Mouse (Mus musculus): ENCODE measurements around the gene Dlk2. TPM values are rescaled to one million over a fixed set of nuclear protein-coding genes. Genes with fewer than 3 reads are reported as not detected.

Dlk2 gene
- polyA plus RNA-seq (2012; rRNA removed): 0.02 and 0.13 TPM in 2 replicates
- polyA plus RNA-seq (2014; fragmentation: Nextera tagmentation; extraction: Ambion mirVana): not detected in 2 replicates

DNA sequence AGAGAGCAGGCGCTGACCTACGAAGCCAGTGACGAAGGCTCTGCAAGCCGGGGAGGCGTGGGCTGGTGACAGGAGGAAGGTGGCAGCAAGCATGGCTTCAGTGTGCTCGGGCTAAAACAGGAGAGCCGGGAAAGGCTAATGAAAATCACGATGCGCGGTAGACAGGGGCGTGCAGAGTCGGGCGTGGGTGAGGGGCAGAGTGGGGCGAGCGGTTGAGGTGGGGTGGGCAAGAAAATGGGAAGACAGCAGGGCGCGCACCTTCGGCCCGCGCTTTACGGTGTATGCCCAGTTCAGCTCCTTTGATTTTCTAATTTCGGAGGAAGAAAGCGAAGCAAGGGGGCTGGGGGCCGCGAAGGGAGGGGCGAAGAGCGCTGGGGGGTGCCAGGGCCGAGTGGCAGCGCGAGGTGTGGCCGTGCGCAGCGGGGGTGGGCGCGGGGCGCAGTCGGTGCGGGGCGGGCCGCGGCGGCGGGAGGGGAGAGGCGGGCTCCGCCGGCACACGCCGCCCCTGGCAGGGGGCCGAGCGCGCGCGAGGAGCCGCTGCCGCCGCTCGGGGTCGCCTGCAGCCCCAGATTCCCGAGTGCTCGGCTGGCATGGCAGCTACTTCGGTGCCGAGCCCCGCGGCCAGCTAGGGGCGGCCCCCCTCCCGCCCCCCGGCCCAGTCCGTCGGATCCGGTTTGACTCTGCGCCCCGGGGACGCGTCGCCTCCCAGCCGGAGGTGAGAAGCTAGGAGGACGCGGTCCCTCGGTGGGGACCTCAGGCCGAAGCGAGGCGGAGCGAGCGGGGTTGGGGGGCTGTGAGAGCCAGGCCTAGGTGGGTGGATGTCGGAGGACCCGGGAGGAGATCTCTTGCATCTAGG, at the start of gene Dlk2:
Dlk2 (plus strand) TSS at position 58 of the 856 bp plus-strand sequence.
- Histone ChIP-seq H3K4me1 (replicated peaks; ENCODE audit: control insufficient read depth in 2 of 2, insufficient read depth in 2 of 2, low read length in 1 of 2) (no peaks in the 10 kb centered on the region), H3K27ac (no peak within 1 kb of the TSS), H3K4me2 (ENCODE audit: low read depth) (peak within 1 kb of the TSS; percentile 64), H3K36me3 (replicated peaks; ENCODE audit: control insufficient read depth, insufficient read depth, low read depth) (no peaks in the 10 kb centered on the region), H3K9me3 (ENCODE audit: control insufficient read depth, low read length) (no peaks in the 10 kb centered on the region), H3K9ac (replicated peaks) (no peak within 1 kb of the TSS), H3K27me3 (ENCODE audit: control insufficient read depth, insufficient read depth, low read length) (peaks cover 46% of the 10 kb centered on the region), H3K4me3 (ENCODE audit: insufficient read depth in 1 of 2, low read depth in 2 of 2, low read length in 2 of 2) (peak within 1 kb of the TSS; percentile 21 to 43; a peak in 3 of 4 replicates)
- TF ChIP-seq EP300 (IDR thresholded peaks at IDR 0.05; ENCODE audit: low read depth) (no peak), CTCF (IDR thresholded peaks at IDR 0.05; ENCODE audit: low read depth) (no peak)
- WGBS (ENCODE audit: insufficient replicate concordance): under 1% methylated on average over 71 of the region's 86 CpGs
- no peak for DNase-seq (ENCODE audit: low read depth in 3 of 3, low spot score in 3 of 3)
- ATAC-seq (ENCODE audit: insufficient read depth): no peak

GRCm38 (mm10) chr17:46247512-46248188, 49.6 kb upstream of the Dlk2 start, which contains the start of the genes Polr1c and Yipf3:
Gene Polr1c, minus strand, starts transcription at chr17:46248054.
Gene Yipf3, plus strand, starts transcription at chr17:46248080.
- ATAC-seq (ENCODE audit: insufficient read depth): peak; percentile 89
- Histone ChIP-seq H3K36me3 (replicated peaks; ENCODE audit: control insufficient read depth, insufficient read depth, low read depth) (peaks cover 51% of the 10 kb centered on the region), H3K9ac (replicated peaks) (peak within 1 kb of the TSS; percentile 82), H3K27ac (peak within 1 kb of the TSS; percentile 64), H3K4me1 (replicated peaks; ENCODE audit: control insufficient read depth in 2 of 2, insufficient read depth in 2 of 2, low read length in 1 of 2) (peaks cover 13 to 15% of the 10 kb centered on the region in 2 experiments), H3K4me2 (ENCODE audit: low read depth) (peak within 1 kb of the TSS; percentile 68), H3K27me3 (ENCODE audit: control insufficient read depth, insufficient read depth, low read length) (no peaks in the 10 kb centered on the region), H3K9me3 (ENCODE audit: control insufficient read depth, low read length) (no peaks in the 10 kb centered on the region), H3K4me3 (ENCODE audit: insufficient read depth in 1 of 2, low read depth in 2 of 2, low read length in 2 of 2) (peak within 1 kb of the TSS; percentile 86 to 95)
- TF ChIP-seq EP300 (IDR thresholded peaks at IDR 0.05; ENCODE audit: low read depth) (peak; percentile 61), CTCF (IDR thresholded peaks at IDR 0.05; ENCODE audit: low read depth) (no peak)
- DNase-seq (ENCODE audit: low read depth in 3 of 3, low spot score in 3 of 3): peak; percentile 87 to 89 (median 87)
- 0% methylated on average over 53 of the region's 53 CpGs for WGBS (ENCODE audit: insufficient replicate concordance)

GRCm38 (mm10) chr17:46248189-46248522, 49.1 kb upstream of the Dlk2 start:
- Histone ChIP-seq H3K9ac (replicated peaks) (peak overlapping the region; percentile 82), H3K27ac (peak overlapping the region; percentile 64), H3K36me3 (replicated peaks; ENCODE audit: control insufficient read depth, insufficient read depth, low read depth) (peaks cover 47% of the 10 kb centered on the region), H3K4me3 (ENCODE audit: insufficient read depth in 1 of 2, low read depth in 2 of 2, low read length in 2 of 2) (peak overlapping the region; percentile 86 to 95), H3K27me3 (ENCODE audit: control insufficient read depth, insufficient read depth, low read length) (no peaks in the 10 kb centered on the region), H3K4me2 (ENCODE audit: low read depth) (peak overlapping the region; percentile 68), H3K9me3 (ENCODE audit: control insufficient read depth, low read length) (no peaks in the 10 kb centered on the region), H3K4me1 (replicated peaks; ENCODE audit: control insufficient read depth in 2 of 2, insufficient read depth in 2 of 2, low read length in 1 of 2) (peaks cover 13 to 15% of the 10 kb centered on the region in 2 experiments)
- WGBS (ENCODE audit: insufficient replicate concordance): under 1% methylated on average over 37 of the region's 37 CpGs
- ATAC-seq (ENCODE audit: insufficient read depth) (peak; percentile 60), DNase-seq (ENCODE audit: low read depth in 3 of 3, low spot score in 3 of 3) (no peak)
- TF ChIP-seq EP300 (IDR thresholded peaks at IDR 0.05; ENCODE audit: low read depth): no peak

DNA sequence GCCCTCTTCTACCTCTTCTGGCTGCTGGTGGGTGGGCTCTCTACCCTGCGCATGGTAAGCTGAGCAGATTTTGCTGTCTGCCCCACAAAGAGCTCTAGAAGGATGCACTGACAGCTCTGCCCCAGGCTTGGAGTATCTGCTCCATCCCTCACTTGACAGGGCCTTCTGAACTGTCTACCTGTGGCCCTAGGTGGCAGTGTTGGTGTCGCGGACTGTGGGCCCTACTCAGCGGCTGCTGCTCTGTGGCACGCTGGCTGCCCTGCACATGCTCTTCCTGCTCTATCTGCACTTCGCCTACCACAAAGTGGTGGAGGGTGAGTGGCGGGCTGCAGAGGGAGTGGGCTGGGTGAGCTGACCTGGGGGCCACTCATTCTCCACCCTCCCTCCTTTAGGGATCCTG, 46.0 kb upstream of the Dlk2 start:
- no peak for ATAC-seq (ENCODE audit: insufficient read depth)

More for the DNA sequence above, 46.0 kb upstream of the Dlk2 start:
- Histone ChIP-seq H3K27me3 (ENCODE audit: control insufficient read depth, insufficient read depth, low read length) (peaks cover 20% of the 10 kb centered on the region), H3K4me1 (replicated peaks; ENCODE audit: control insufficient read depth in 2 of 2, insufficient read depth in 2 of 2, low read length in 1 of 2) (peaks cover 15 to 19% of the 10 kb centered on the region in 2 experiments), H3K4me2 (ENCODE audit: low read depth) (no peak overlapping the region), H3K4me3 (ENCODE audit: insufficient read depth in 1 of 2, low read depth in 2 of 2, low read length in 2 of 2) (no peak overlapping the region), H3K9me3 (ENCODE audit: control insufficient read depth, low read length) (no peaks in the 10 kb centered on the region), H3K9ac (replicated peaks) (no peak overlapping the region), H3K36me3 (replicated peaks; ENCODE audit: control insufficient read depth, insufficient read depth, low read depth) (peaks cover 18% of the 10 kb centered on the region), H3K27ac (no peak overlapping the region)
- no peak for DNase-seq (ENCODE audit: low read depth in 3 of 3, low spot score in 3 of 3)
- 78% methylated on average over 7 of the region's 7 CpGs for WGBS (ENCODE audit: insufficient replicate concordance)
- TF ChIP-seq CTCF (IDR thresholded peaks at IDR 0.05; ENCODE audit: low read depth): peak; percentile 42; the same call in 1 of the 2 replicates
- no peak for TF ChIP-seq EP300 (IDR thresholded peaks at IDR 0.05; ENCODE audit: low read depth)
